Mouse (Mus musculus) hindbrain, embryonic 16.5 days (tissue): ENCODE measurements around the gene Eif4e1b. TPM values are rescaled to one million over a fixed set of nuclear protein-coding genes. Genes with fewer than 3 reads are reported as not detected.

Source experiments
- ATAC-seq: fragments of 200-750 bp; cut with Nextera tagmentation; 2 replicates; pipeline ENCODE4 v1.8.0; 2017; ENCODE audit warnings: moderate TSS enrichment, moderate library complexity
- H3K27ac ChIP-seq: fragments of 300-500 bp; sonication (generic); 2 replicates; pipeline ENCODE4 v1.5.1; 2014; ENCODE audit warnings: low read depth, mild to moderate bottlenecking, control low read depth, low read length, moderate library complexity
- H3K27me3 ChIP-seq: fragments of 300-500 bp; sonication (generic); replicated peaks from 2 replicates; pipeline ENCODE4 v1.6.1; 2014; ENCODE audit warnings: low read length; ENCODE audit not compliant: control insufficient read depth, insufficient read depth
- H3K36me3 ChIP-seq: fragments of 300-500 bp; sonication (generic); 2 replicates; pipeline ENCODE4 v1.6.1; 2014; ENCODE audit warnings: mild to moderate bottlenecking, low read length, moderate library complexity, mixed read lengths; ENCODE audit not compliant: control insufficient read depth, insufficient read depth
- H3K4me1 ChIP-seq: fragments of 300-500 bp; sonication (generic); 2 replicates; pipeline ENCODE4 v1.6.1; 2014; ENCODE audit warnings: low read depth, low read length; ENCODE audit not compliant: control insufficient read depth, insufficient read depth
- H3K4me2 ChIP-seq: fragments of 300-500 bp; sonication (generic); 2 replicates; pipeline ENCODE4 v1.6.1; 2014; ENCODE audit warnings: mild to moderate bottlenecking, low read length, control low read depth, moderate library complexity
- H3K4me3 ChIP-seq: fragments of 300-500 bp; sonication (generic); 2 replicates; pipeline ENCODE4 v1.5.1; 2014; ENCODE audit warnings: mild to moderate bottlenecking, low read length, control low read depth, moderate library complexity
- H3K9ac ChIP-seq: fragments of 300-500 bp; sonication (generic); 2 replicates; pipeline ENCODE4 v1.6.1; 2014; ENCODE audit warnings: low read depth, mild to moderate bottlenecking, control low read depth, low read length, moderate library complexity
- H3K9me3 ChIP-seq: fragments of 300-500 bp; sonication (generic); 2 replicates; pipeline ENCODE4 v1.6.1; 2014; ENCODE audit warnings: mild to moderate bottlenecking, low read length, moderate library complexity; ENCODE audit not compliant: control insufficient read depth
- WGBS: fragments of 180-500 bp; shearing (Covaris S2); extraction: QIAGEN DNeasy Blood & Tissue Kit; methylation state at CpG from one replicate; pipeline ENCODE4 v1.1.7; 2014; 5-methylcytosine and 5-hydroxymethylcytosine counted together
- polyA plus RNA-seq: library from polyadenylated mRNA; unstranded; fragments of >200 nt; fragmentation: Nextera tagmentation; extraction: Ambion mirVana; gene quantifications from 2 replicates; pipeline ENCODE4 v1.2.1, GENCODE M21; 2015

Gene Eif4e1b
- polyA plus RNA-seq, 1 experiment from 2014 or later: not detected

GRCm38 (mm10) chr13:54794843-54795242 lies 11.0 kb downstream of the Eif4e1b start:
- ATAC-seq: no peak
- Histone ChIP-seq H3K27ac (no peak overlapping the region), H3K9me3 (no peaks in the 10 kb centered on the region), H3K27me3 (peaks cover 5% of the 10 kb centered on the region), H3K9ac (no peak overlapping the region), H3K4me2 (no peak overlapping the region), H3K4me3 (no peak overlapping the region), H3K36me3 (no peaks in the 10 kb centered on the region), H3K4me1 (peaks cover 10% of the 10 kb centered on the region)
- WGBS: 52% methylated on average over 5 of the region's 5 CpGs

- Histone ChIP-seq H3K27ac (no peak overlapping the region), H3K9me3 (no peaks in the 10 kb centered on the region), H3K4me3 (no peak overlapping the region), H3K9ac (no peak overlapping the region), H3K36me3 (no peaks in the 10 kb centered on the region), H3K4me2 (no peak overlapping the region), H3K4me1 (no peaks in the 10 kb centered on the region), H3K27me3 (peaks cover 5% of the 10 kb centered on the region)
- no peak for ATAC-seq
- 42% methylated on average over 4 of the region's 4 CpGs for WGBS
These were observed 13.6 kb downstream of the Eif4e1b start for GRCm38 (mm10) chr13:54797356-54797755.

- H3K9me3 ChIP-seq: no peaks in the 10 kb centered on the region
- H3K9ac ChIP-seq: no peak overlapping the region
- H3K27ac ChIP-seq: no peak overlapping the region
- no peaks in the 10 kb centered on the region for H3K4me1 ChIP-seq
- H3K36me3 ChIP-seq: no peaks in the 10 kb centered on the region
- no peak for ATAC-seq
- peaks cover 4% of the 10 kb centered on the region for H3K27me3 ChIP-seq
- no peak overlapping the region for H3K4me2 ChIP-seq
- WGBS: 82% methylated on average over 16 of the region's 16 CpGs
- H3K4me3 ChIP-seq: no peak overlapping the region
These were observed 14.3 kb downstream of the Eif4e1b start for GRCm38 (mm10) chr13:54797861-54798643.

- Histone ChIP-seq H3K4me2 (no peak overlapping the region), H3K9ac (no peak overlapping the region), H3K4me3 (no peak overlapping the region), H3K9me3 (no peaks in the 10 kb centered on the region), H3K4me1 (no peaks in the 10 kb centered on the region), H3K27me3 (peaks cover 2% of the 10 kb centered on the region; the same call in 1 of the 2 replicates), H3K27ac (no peak overlapping the region), H3K36me3 (no peaks in the 10 kb centered on the region)
- WGBS: 80% methylated on average over 10 of the region's 10 CpGs
- no peak for ATAC-seq
These were observed 14.9 kb downstream of the Eif4e1b start for GRCm38 (mm10) chr13:54798740-54799139.

GRCm38 (mm10) chr13:54799701-54800100 lies 15.9 kb downstream of the Eif4e1b start:
- Histone ChIP-seq H3K9me3 (no peaks in the 10 kb centered on the region), H3K4me1 (no peaks in the 10 kb centered on the region), H3K27ac (no peak overlapping the region), H3K36me3 (no peaks in the 10 kb centered on the region), H3K4me2 (peak overlapping the region; percentile 34; the same call in 1 of the 2 replicates), H3K4me3 (no peak overlapping the region), H3K27me3 (peaks cover 2% of the 10 kb centered on the region; the same call in 1 of the 2 replicates), H3K9ac (no peak overlapping the region)
- 17% methylated on average over 9 of the region's 9 CpGs for WGBS
- peak; percentile 58; the same call in 1 of the 2 replicates for ATAC-seq

GRCm38 (mm10) chr13:54800206-54800605 lies 16.4 kb downstream of the Eif4e1b start:
- Histone ChIP-seq H3K4me3 (no peak overlapping the region), H3K4me2 (no peak overlapping the region), H3K27ac (no peak overlapping the region), H3K36me3 (no peaks in the 10 kb centered on the region), H3K9ac (no peak overlapping the region), H3K9me3 (no peaks in the 10 kb centered on the region), H3K27me3 (peaks cover 2% of the 10 kb centered on the region; the same call in 1 of the 2 replicates), H3K4me1 (no peaks in the 10 kb centered on the region)
- 77% methylated on average over 4 of the region's 4 CpGs for WGBS
- ATAC-seq: no peak

- no peak overlapping the region for H3K4me3 ChIP-seq
- H3K27ac ChIP-seq: no peak overlapping the region
- H3K27me3 ChIP-seq: peaks cover 2% of the 10 kb centered on the region; the same call in 1 of the 2 replicates
- no peak overlapping the region for H3K9ac ChIP-seq
- no peaks in the 10 kb centered on the region for H3K4me1 ChIP-seq
- no peak overlapping the region for H3K4me2 ChIP-seq
- H3K36me3 ChIP-seq: no peaks in the 10 kb centered on the region
- ATAC-seq: no peak
- WGBS: 86% methylated on average over 6 of the region's 6 CpGs
- H3K9me3 ChIP-seq: no peaks in the 10 kb centered on the region
These were observed 19.2 kb downstream of the Eif4e1b start for GRCm38 (mm10) chr13:54803010-54803409.

GRCm38 (mm10) chr13:54805134-54805838 lies 21.5 kb downstream of the Eif4e1b start:
- Histone ChIP-seq H3K9ac (peak overlapping the region; percentile 13; the same call in 1 of the 2 replicates), H3K9me3 (no peaks in the 10 kb centered on the region), H3K27ac (no peak overlapping the region), H3K4me1 (no peaks in the 10 kb centered on the region), H3K4me3 (no peak overlapping the region), H3K36me3 (no peaks in the 10 kb centered on the region), H3K4me2 (no peak overlapping the region), H3K27me3 (no peaks in the 10 kb centered on the region)
- peak; percentile 52; the same call in 1 of the 2 replicates for ATAC-seq
- WGBS: 40% methylated on average over 21 of the region's 21 CpGs

GRCm38 (mm10) chr13:54806434-54806976 lies 22.7 kb downstream of the Eif4e1b start:
- no peak overlapping the region for H3K4me3 ChIP-seq
- no peak overlapping the region for H3K4me2 ChIP-seq
- ATAC-seq: peak; percentile 40; the same call in 1 of the 2 replicates
- no peaks in the 10 kb centered on the region for H3K27me3 ChIP-seq
- no peaks in the 10 kb centered on the region for H3K36me3 ChIP-seq
- H3K9me3 ChIP-seq: no peaks in the 10 kb centered on the region
- H3K9ac ChIP-seq: peak overlapping the region; percentile 32; the same call in 1 of the 2 replicates
- no peaks in the 10 kb centered on the region for H3K4me1 ChIP-seq
- H3K27ac ChIP-seq: peak overlapping the region; percentile 23; the same call in 1 of the 2 replicates
- WGBS: 18% methylated on average over 13 of the region's 13 CpGs
